Mouse (Mus musculus) liver, postnatal 0 days (tissue): ENCODE results near the gene Mr1. TPM values are rescaled to one million over a fixed set of nuclear protein-coding genes. Genes with fewer than 3 reads are reported as not detected.

Source experiments
- ATAC-seq: fragments of 200-750 bp; cut with Nextera tagmentation; 2 replicates; pipeline ENCODE4 v1.8.0; 2017; ENCODE audit warnings: mild to moderate bottlenecking, moderate library complexity
- DNase-seq: peaks from one replicate; pipeline ENCODE4 v3.0.0-alpha.2; 2016
- H3K27ac ChIP-seq: fragments of 300-500 bp; sonication (generic); 2 replicates; pipeline ENCODE4 v1.5.1; 2014; ENCODE audit warnings: antibody characterized with exemption, moderate library complexity, mild to moderate bottlenecking, low read depth
- H3K27me3 ChIP-seq: fragments of 300-500 bp; sonication (generic); 2 replicates; pipeline ENCODE4 v1.6.1; 2014; ENCODE audit warnings: low read length, control low read depth, mixed read lengths; ENCODE audit not compliant: insufficient read depth
- H3K36me3 ChIP-seq: fragments of 300-500 bp; sonication (generic); replicated peaks from 2 replicates; pipeline ENCODE4 v1.6.1; 2014; ENCODE audit warnings: mild to moderate bottlenecking, control low read depth, low read length, moderate library complexity, mixed read lengths; ENCODE audit not compliant: insufficient read depth
- H3K4me1 ChIP-seq: fragments of 300-500 bp; sonication (generic); 2 replicates; pipeline ENCODE4 v1.6.1; 2014; ENCODE audit warnings: antibody characterized with exemption, mild to moderate bottlenecking, control low read depth; ENCODE audit not compliant: insufficient read depth
- H3K4me2 ChIP-seq: fragments of 300-500 bp; sonication (generic); 2 replicates; pipeline ENCODE4 v1.6.1; 2014; ENCODE audit warnings: low read depth, mild to moderate bottlenecking, low read length, moderate library complexity, mixed read lengths
- H3K4me3 ChIP-seq: fragments of 300-500 bp; sonication (generic); 2 replicates; pipeline ENCODE4 v1.5.1; 2014; ENCODE audit warnings: low read depth, low read length
- H3K9ac ChIP-seq: fragments of 300-500 bp; sonication (generic); replicated peaks from 2 replicates; pipeline ENCODE4 v1.6.1; 2014; ENCODE audit warnings: mild to moderate bottlenecking, moderate library complexity
- H3K9me3 ChIP-seq: fragments of 300-500 bp; sonication (generic); 2 replicates; pipeline ENCODE4 v1.6.1; 2016; ENCODE audit warnings: mild to moderate bottlenecking, control low read depth, low read length, mixed read lengths
- CTCF ChIP-seq: sonication (generic); IDR thresholded peaks from 2 replicates; pipeline ENCODE4 v1.5.1; 2016; ENCODE audit warnings: antibody characterized with exemption, low read depth
- EP300 ChIP-seq: IDR thresholded peaks from 2 replicates; pipeline ENCODE4 v1.6.1; 2016; ENCODE audit warnings: antibody characterized with exemption, low read depth, mild to moderate bottlenecking
- WGBS: fragments of 180-500 bp; shearing (Covaris S2); extraction: QIAGEN DNeasy Blood & Tissue Kit; methylation state at CpG from one replicate; pipeline ENCODE4 v1.1.7; 2014; ENCODE audit not compliant: insufficient replicate concordance; 5-methylcytosine and 5-hydroxymethylcytosine counted together
- polyA plus RNA-seq: library from polyadenylated mRNA; unstranded; fragments of >200 nt; fragmentation: Nextera tagmentation; extraction: Ambion mirVana; gene quantifications from 2 replicates; pipeline ENCODE4 v1.2.1, GENCODE M21; 2015

The Mr1 gene
- polyA plus RNA-seq, 1 experiment from 2014 or later: 0.78 TPM

DNA sequence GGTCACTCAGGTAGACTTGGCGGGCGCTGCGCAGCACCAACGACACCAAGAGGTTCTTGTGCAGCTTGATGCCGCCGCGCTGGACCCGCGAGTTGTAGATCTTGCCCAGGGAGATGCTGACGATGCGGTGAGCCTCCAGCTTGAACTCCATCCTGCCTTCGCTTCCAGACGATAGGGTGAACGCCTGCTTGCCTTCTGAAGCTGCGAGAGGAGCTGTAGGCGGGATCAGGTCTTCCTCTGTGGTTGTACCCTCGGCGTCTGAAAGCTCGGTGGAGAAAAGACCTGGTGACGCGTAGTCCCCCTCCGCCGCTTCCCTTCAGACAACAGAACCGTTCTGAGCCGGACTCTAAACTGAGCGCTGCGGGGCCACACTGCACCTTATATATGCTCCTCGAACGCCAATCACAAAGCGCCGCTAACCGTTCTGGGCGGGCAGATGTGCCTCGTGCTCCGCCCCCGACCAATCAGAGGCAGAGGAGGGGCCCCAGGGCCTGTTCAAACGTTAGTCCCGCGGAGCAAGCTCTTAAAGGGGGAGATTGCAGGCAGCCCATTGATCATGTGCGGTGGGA lies 47.2 kb downstream of the Mr1 start, which contains the start of gene Ier5:
TSS of gene Ier5 (minus strand) at position 357 of the 569 bp plus-strand sequence.
- Histone ChIP-seq H3K9me3 (no peaks in the 10 kb centered on the region), H3K36me3 (0 out of 2 replicates have a peak, but pooled peaks cover 3% of the 10 kb centered on the region), H3K4me2 (peak within 1 kb of the TSS; percentile 86), H3K27me3 (no peaks in the 10 kb centered on the region), H3K4me1 (peaks cover 20% of the 10 kb centered on the region), H3K9ac (peak within 1 kb of the TSS; percentile 95), H3K27ac (peak within 1 kb of the TSS; percentile 85), H3K4me3 (peak within 1 kb of the TSS; percentile 98)
- DNase-seq (peak; percentile 96), ATAC-seq (peak; percentile 92)
- peak; percentile 22; the same call in 1 of the 2 replicates for TF ChIP-seq EP300
- no peak for TF ChIP-seq CTCF
- WGBS: under 1% methylated on average over 40 of the region's 40 CpGs

- Histone ChIP-seq H3K9me3 (no peaks in the 10 kb centered on the region), H3K27ac (peak overlapping the region; percentile 85), H3K9ac (peak overlapping the region; percentile 95), H3K36me3 (0 out of 2 replicates have a peak, but pooled peaks cover 3% of the 10 kb centered on the region), H3K4me1 (peaks cover 20% of the 10 kb centered on the region), H3K27me3 (no peaks in the 10 kb centered on the region), H3K4me2 (peak overlapping the region; percentile 86), H3K4me3 (peak overlapping the region; percentile 98)
- ATAC-seq (peak; percentile 61), DNase-seq (peak; percentile 72)
- under 1% methylated on average over 59 of the region's 93 CpGs for WGBS
- TF ChIP-seq EP300: no peak
- no peak for TF ChIP-seq CTCF
Observed at GRCm38 (mm10) chr1:155098486-155099279, 47.9 kb downstream of the Mr1 start.

GRCm38 (mm10) chr1:155097931-155098485 lies 48.6 kb downstream of the Mr1 start:
- under 1% methylated on average over 31 of the region's 33 CpGs for WGBS
- 0 out of 2 replicates have a peak, but pooled peaks have one; percentile 10 for TF ChIP-seq CTCF
- no peak for TF ChIP-seq EP300
- DNase-seq (peak; percentile 58), ATAC-seq (peak; percentile 17)
- Histone ChIP-seq H3K27me3 (no peaks in the 10 kb centered on the region), H3K36me3 (0 out of 2 replicates have a peak, but pooled peaks cover 3% of the 10 kb centered on the region), H3K4me2 (peak overlapping the region; percentile 86), H3K4me3 (peak overlapping the region; percentile 98), H3K4me1 (peaks cover 21% of the 10 kb centered on the region), H3K9ac (peak overlapping the region; percentile 95), H3K9me3 (no peaks in the 10 kb centered on the region), H3K27ac (peak overlapping the region; percentile 85)

GRCm38 (mm10) chr1:155097354-155097753 lies 49.3 kb downstream of the Mr1 start:
- peak; percentile 83 for TF ChIP-seq EP300
- TF ChIP-seq CTCF: no peak
- 20% methylated on average over 6 of the region's 6 CpGs for WGBS
- no peaks in the 10 kb centered on the region for H3K27me3 ChIP-seq
- H3K4me2 ChIP-seq: peak overlapping the region; percentile 86
- peaks cover 27% of the 10 kb centered on the region for H3K4me1 ChIP-seq
- H3K4me3 ChIP-seq: peak overlapping the region; percentile 98
- peak overlapping the region; percentile 95 for H3K9ac ChIP-seq
- DNase-seq: peak; percentile 66
- H3K36me3 ChIP-seq: 0 out of 2 replicates have a peak, but pooled peaks cover 3% of the 10 kb centered on the region
- ATAC-seq: peak; percentile 26
- H3K9me3 ChIP-seq: no peaks in the 10 kb centered on the region
- H3K27ac ChIP-seq: peak overlapping the region; percentile 85

DNA sequence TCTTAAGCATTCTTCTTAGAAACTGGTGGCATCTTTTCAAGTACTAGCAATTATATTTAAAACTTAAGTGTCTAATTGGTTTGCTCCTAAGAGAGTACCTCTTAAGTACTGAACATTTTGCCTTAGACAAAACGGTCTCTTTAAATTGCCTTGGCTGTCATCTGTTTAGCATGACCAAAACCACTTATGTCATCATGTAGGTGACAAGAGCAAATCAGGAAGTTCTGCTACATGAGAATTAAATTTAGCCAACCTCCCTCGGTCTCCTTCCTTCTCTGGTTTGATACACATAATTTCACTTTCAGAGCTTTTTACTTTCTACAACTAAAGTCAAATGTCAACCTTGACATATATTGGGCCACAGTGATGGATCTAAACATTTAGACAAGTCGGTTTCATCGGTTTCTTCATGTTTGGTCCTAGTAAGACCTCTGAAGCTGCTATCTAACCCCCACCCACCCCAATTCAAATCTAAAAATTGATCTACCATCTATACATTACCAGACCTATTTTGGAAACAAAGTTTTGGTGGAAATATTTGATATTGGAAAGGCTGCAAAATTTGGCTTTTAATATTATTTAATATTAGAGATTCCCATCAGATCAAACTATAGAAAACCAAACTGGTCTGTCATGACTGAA lies 49.9 kb downstream of the Mr1 start:
- peak overlapping the region; percentile 98 for H3K4me3 ChIP-seq
- no peaks in the 10 kb centered on the region for H3K27me3 ChIP-seq
- DNase-seq (no peak), ATAC-seq (no peak)
- H3K4me1 ChIP-seq: peaks cover 33% of the 10 kb centered on the region
- H3K9ac ChIP-seq: no peak overlapping the region; the same call in 1 of the 2 replicates
- TF ChIP-seq CTCF (no peak), EP300 (no peak)
- WGBS: 40% methylated on average over 4 of the region's 4 CpGs
- peak overlapping the region; percentile 85; the same call in 1 of the 2 replicates for H3K27ac ChIP-seq
- no peaks in the 10 kb centered on the region for H3K9me3 ChIP-seq
- H3K36me3 ChIP-seq: 0 out of 2 replicates have a peak, but pooled peaks cover 3% of the 10 kb centered on the region
- peak overlapping the region; percentile 86 for H3K4me2 ChIP-seq
